Mouse (Mus musculus): ENCODE results near the gene Etnk1. TPM values are rescaled to one million over a fixed set of nuclear protein-coding genes. Genes with fewer than 3 reads are reported as not detected.

Etnk1 gene
- total and polyA plus RNA-seq, 2 experiments from 2014 or later = 24.8 to 116 TPM

DNA sequence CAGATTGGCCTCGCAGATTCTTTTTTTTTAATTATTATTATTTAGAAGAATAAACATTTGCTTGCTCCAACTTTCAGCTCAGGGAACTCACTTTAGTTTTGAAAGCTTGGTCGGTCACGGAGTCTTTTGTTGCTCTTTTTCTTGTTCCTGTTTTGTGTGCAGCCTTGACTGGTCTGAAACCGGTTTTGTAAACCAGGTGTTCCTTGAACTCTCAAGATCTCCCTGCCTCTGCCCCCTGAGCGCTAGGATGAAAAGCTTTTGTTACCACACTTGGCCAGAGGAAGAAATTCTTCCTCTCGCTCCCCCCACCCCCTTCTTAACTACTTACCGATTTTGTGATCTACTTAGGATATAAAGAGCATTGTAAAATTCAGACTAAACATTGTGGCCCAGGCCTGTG lies 10.3 kb upstream of the Etnk1 start:
- TF ChIP-seq CTCF (IDR thresholded peaks at IDR 0.05; ENCODE audit: low read depth) = no peak
- H3K9me3 ChIP-seq (ENCODE audit: low read length) = no peaks in the 10 kb centered on the region
- no peak overlapping the region for H3K9ac ChIP-seq
- H3K27me3 ChIP-seq (ENCODE audit: insufficient read depth, low read length) = no peaks in the 10 kb centered on the region
- H3K27ac ChIP-seq (ENCODE audit: low read depth, low read length) = no peak overlapping the region
- H3K4me1 ChIP-seq (ENCODE audit: insufficient read depth) = no peaks in the 10 kb centered on the region
- no peak for DNase-seq
- H3K4me2 ChIP-seq (ENCODE audit: low read depth) = no peak overlapping the region
- H3K4me3 ChIP-seq (ENCODE audit: low read depth, low read length) = no peak overlapping the region
- 75% methylated on average over 7 of the region's 7 CpGs for WGBS
- ATAC-seq = no peak
- H3K36me3 ChIP-seq (ENCODE audit: insufficient read depth) = no peaks in the 10 kb centered on the region

DNA sequence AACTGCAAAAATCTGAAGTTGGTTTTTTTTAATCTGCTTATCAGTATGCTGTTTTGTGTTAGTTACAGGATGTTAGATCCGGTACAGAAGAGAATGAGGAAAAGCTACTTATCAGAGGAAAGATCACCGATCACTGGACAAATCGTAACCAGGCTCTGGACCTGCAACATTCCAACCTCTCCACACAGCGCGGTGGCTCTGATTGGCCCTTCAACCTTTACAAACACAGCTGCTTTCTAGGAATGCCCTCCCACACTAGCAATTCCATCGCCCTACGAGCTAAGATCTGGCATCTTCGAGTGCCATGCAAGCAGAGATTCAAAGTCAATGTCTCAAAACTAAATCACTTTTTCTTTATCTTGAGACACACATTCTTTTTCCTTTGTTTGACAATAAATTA lies 9.6 kb upstream of the Etnk1 start:
- TF ChIP-seq CTCF (IDR thresholded peaks at IDR 0.05; ENCODE audit: low read depth) = no peak
- ATAC-seq = no peak
- no peak overlapping the region for H3K4me2 ChIP-seq (ENCODE audit: low read depth)
- no peaks in the 10 kb centered on the region for H3K9me3 ChIP-seq (ENCODE audit: low read length)
- H3K36me3 ChIP-seq (ENCODE audit: insufficient read depth) = no peaks in the 10 kb centered on the region
- no peaks in the 10 kb centered on the region for H3K27me3 ChIP-seq (ENCODE audit: insufficient read depth, low read length)
- DNase-seq = no peak
- WGBS = 93% methylated on average over 8 of the region's 8 CpGs
- no peak overlapping the region for H3K4me3 ChIP-seq (ENCODE audit: low read depth, low read length)
- no peak overlapping the region for H3K9ac ChIP-seq
- H3K27ac ChIP-seq (ENCODE audit: low read depth, low read length) = no peak overlapping the region
- H3K4me1 ChIP-seq (ENCODE audit: insufficient read depth) = no peaks in the 10 kb centered on the region

DNA sequence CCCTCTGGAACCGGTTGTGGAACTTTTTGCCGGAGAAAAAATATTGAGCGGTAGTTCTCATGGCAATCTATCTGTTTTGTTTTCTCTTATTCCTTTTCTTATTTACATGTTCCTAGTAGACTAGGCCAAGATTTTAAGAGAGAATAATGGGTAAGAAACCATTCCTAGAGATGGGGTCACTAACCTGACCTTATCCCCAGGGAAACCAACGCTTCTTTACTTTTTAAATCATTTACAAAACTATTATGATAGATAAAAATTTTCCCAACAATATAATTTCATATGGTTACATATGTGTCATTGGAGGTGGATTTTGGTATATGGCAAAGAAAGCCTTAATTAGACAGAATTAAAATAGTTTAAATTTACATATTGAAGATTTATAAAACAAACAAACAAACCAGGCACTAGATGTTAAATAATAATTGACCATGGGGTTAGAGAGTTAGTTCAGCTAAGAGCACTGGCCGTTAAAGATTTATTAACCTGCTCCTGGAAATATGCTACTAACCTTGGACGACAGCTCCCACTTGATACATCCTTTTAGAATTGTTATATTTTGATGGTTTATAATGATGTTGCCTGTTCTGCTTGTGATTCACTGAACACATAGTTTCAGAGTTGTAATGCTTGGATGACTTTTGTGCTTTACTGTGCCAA lies 6.3 kb upstream of the Etnk1 start:
- no peak overlapping the region for H3K27ac ChIP-seq (ENCODE audit: low read depth, low read length)
- H3K4me3 ChIP-seq (ENCODE audit: low read depth, low read length) = no peak overlapping the region
- H3K36me3 ChIP-seq (ENCODE audit: insufficient read depth) = no peaks in the 10 kb centered on the region
- no peaks in the 10 kb centered on the region for H3K4me1 ChIP-seq (ENCODE audit: insufficient read depth)
- no peak for ATAC-seq
- H3K9me3 ChIP-seq (ENCODE audit: low read length) = no peaks in the 10 kb centered on the region
- TF ChIP-seq CTCF (IDR thresholded peaks at IDR 0.05; ENCODE audit: low read depth) = no peak
- H3K9ac ChIP-seq = no peak overlapping the region
- H3K4me2 ChIP-seq (ENCODE audit: low read depth) = no peak overlapping the region
- 93% methylated on average over 6 of the region's 6 CpGs for WGBS
- no peaks in the 10 kb centered on the region for H3K27me3 ChIP-seq (ENCODE audit: insufficient read depth, low read length)
- no peak for DNase-seq

DNA sequence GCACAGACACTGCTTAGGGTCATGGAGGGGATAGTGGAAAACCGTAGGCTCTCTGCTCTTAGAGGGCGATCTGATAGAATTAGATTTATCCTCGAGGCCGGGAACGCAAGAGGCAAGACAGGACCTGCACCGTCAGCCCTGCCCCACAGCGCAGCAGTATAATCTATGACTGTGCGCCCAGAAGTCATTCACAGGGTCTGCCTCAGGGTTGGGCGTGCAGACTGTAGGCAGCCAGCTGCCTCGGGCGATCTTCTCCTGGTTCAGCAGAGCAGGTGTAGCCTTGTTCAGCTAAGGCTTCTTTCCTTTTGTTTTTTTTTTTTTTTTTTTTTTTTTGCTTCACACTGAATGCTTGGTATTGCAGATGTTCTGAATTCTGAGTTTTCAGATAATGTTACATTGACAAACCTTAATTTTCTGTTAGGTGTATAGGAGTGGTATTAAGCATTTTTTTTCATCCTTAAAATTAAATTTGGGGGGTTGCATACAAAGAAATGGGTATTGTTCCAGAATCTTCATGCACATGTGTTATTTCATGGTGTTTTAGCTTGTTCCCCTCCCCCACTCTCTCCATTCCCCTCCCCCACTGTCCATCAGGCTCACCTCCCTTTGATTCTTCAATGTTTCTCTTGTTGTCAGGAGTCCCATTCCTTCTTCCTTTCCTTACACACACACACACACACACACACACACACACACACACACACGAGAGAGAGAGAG lies 4.7 kb upstream of the Etnk1 start:
- H3K4me3 ChIP-seq (ENCODE audit: low read depth, low read length) = no peak overlapping the region
- TF ChIP-seq CTCF (IDR thresholded peaks at IDR 0.05; ENCODE audit: low read depth) = no peak
- no peaks in the 10 kb centered on the region for H3K36me3 ChIP-seq (ENCODE audit: insufficient read depth)
- H3K4me1 ChIP-seq (ENCODE audit: insufficient read depth) = no peaks in the 10 kb centered on the region
- H3K27me3 ChIP-seq (ENCODE audit: insufficient read depth, low read length) = no peaks in the 10 kb centered on the region
- no peaks in the 10 kb centered on the region for H3K9me3 ChIP-seq (ENCODE audit: low read length)
- ATAC-seq = no peak
- no peak overlapping the region for H3K4me2 ChIP-seq (ENCODE audit: low read depth)
- no peak overlapping the region for H3K9ac ChIP-seq
- DNase-seq = no peak
- WGBS = 61% methylated on average over 11 of the region's 12 CpGs
- no peak overlapping the region for H3K27ac ChIP-seq (ENCODE audit: low read depth, low read length)

DNA sequence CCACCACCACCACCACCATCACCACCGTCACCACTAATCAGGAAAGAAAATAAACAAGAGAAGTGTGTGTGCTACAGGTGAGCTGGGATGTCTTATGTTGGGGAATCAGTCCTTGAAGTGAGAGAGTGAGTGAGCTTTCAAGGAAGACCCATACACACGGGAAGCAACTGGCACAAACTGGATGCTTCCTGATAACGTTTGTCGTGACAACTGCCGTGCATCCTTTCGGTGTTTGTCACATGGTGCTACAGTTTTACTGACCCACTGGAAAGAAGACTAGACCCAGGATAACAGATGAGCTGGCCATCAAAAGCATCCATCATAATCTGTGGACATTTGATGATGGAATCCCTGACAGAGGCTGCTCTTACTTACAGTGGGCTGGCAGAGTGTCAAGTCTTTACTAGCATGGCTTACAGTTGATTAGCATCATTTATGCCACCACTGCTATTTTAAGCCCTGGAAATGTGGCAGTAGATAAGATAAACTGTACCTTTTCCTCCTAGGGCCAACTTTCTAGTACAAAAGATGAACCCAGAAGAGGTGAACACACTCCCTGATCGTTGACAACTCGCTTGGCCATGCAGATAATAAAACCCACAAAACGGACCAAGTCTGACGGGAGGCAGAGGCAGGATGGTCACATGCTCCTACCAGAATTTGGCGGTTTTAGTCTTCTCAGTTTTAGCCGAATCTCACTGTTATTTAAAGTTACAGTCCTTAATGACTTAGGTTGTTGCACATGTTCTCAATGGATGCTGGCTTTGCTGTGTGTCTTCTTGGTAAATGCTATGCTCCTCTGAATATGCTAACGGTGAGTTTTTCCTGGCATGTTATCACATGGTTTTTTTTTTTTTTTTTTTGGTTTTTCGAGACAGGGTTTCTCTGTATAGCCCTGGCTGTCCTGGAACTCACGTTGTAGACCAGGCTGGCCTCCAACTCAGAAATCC lies 2.8 kb upstream of the Etnk1 start:
- Histone ChIP-seq H3K4me2 (ENCODE audit: low read depth) (no peak overlapping the region), H3K36me3 (ENCODE audit: insufficient read depth) (no peaks in the 10 kb centered on the region), H3K9me3 (ENCODE audit: low read length) (no peaks in the 10 kb centered on the region), H3K27ac (ENCODE audit: low read depth, low read length) (no peak overlapping the region), H3K27me3 (ENCODE audit: insufficient read depth, low read length) (no peaks in the 10 kb centered on the region), H3K4me1 (ENCODE audit: insufficient read depth) (peaks cover 13% of the 10 kb centered on the region), H3K9ac (no peak overlapping the region), H3K4me3 (ENCODE audit: low read depth, low read length) (no peak overlapping the region)
- TF ChIP-seq CTCF (IDR thresholded peaks at IDR 0.05; ENCODE audit: low read depth) = no peak
- ATAC-seq (no peak), DNase-seq (no peak)
- 89% methylated on average over 15 of the region's 15 CpGs for WGBS

DNA sequence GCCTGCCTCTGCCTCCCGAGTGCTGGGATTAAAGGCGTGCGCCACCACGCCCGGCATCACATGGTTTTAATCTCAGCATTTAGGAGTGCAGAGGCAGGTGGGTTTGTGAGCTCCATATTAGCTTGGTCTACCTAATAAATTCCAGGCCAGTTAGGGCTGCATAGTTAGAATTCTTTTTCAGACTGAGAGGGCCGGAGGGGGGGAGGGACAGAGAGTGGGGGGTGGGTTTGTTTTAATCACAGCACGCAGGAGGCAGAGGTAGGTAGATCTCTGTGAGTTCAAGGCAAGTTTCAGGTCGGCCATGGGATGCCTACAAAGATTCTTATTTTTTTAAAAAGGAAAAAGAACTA lies 2.1 kb upstream of the Etnk1 start:
- TF ChIP-seq CTCF (IDR thresholded peaks at IDR 0.05; ENCODE audit: low read depth) = no peak
- DNase-seq (no peak), ATAC-seq (no peak)
- Histone ChIP-seq H3K9me3 (ENCODE audit: low read length) (no peaks in the 10 kb centered on the region), H3K4me3 (ENCODE audit: low read depth, low read length) (no peak overlapping the region), H3K4me1 (ENCODE audit: insufficient read depth) (peaks cover 16% of the 10 kb centered on the region), H3K27ac (ENCODE audit: low read depth, low read length) (no peak overlapping the region), H3K9ac (no peak overlapping the region), H3K4me2 (ENCODE audit: low read depth) (no peak overlapping the region), H3K36me3 (ENCODE audit: insufficient read depth) (no peaks in the 10 kb centered on the region), H3K27me3 (ENCODE audit: insufficient read depth, low read length) (no peaks in the 10 kb centered on the region)
- WGBS = 94% methylated on average over 8 of the region's 8 CpGs

Data from forebrain, postnatal 0 days (tissue).